Mouse (Mus musculus) CH12.LX (cell line): ENCODE results near the gene Tapt1. TPM values are rescaled to one million over a fixed set of nuclear protein-coding genes. Genes with fewer than 3 reads are reported as not detected.

ENCODE experiments used
- DNase-seq: peaks from one replicate; pipeline ENCODE4 v3.0.0-alpha.2; 2013; ENCODE audit errors: extremely low read depth
- H3K27ac ChIP-seq: 2 replicates; pipeline ENCODE4 v1.5.1; 2012; ENCODE audit warnings: low read depth, mild to moderate bottlenecking, control low read depth, moderate library complexity; ENCODE audit not compliant: insufficient read depth
- H3K27me3 ChIP-seq: replicated peaks from 2 replicates; pipeline ENCODE3; 2012; ENCODE audit warnings: inconsistent platforms
- H3K36me3 ChIP-seq, 2 experiments: replicated peaks in 1 of 2; 2 replicates each; pipeline versions ENCODE3 to v1.6.1; 2012; ENCODE audit warnings: inconsistent platforms in 1 of 2, low read length in 1 of 2, mild to moderate bottlenecking in 1 of 2, mixed read lengths in 1 of 2, moderate library complexity in 1 of 2; ENCODE audit not compliant: control insufficient read depth in 1 of 2, insufficient read depth in 1 of 2
- H3K4me1 ChIP-seq, 2 experiments: 2 replicates each; pipeline ENCODE4 v1.6.1; 2012; ENCODE audit warnings: inconsistent platforms in 1 of 2, moderate library complexity in 1 of 2; ENCODE audit not compliant: insufficient read depth in 2 of 2, control insufficient read depth in 1 of 2
- H3K4me2 ChIP-seq: 2 replicates; pipeline ENCODE4 v1.6.1; 2012; ENCODE audit warnings: low read depth, mild to moderate bottlenecking, control low read depth; ENCODE audit not compliant: poor library complexity, insufficient read depth, severe bottlenecking
- H3K4me3 ChIP-seq, 3 experiments: fragments of 150-350 bp in 1 of 3; sonication (generic) in 1 of 3; replicated peaks in 1 of 3; 2 replicates each; pipeline versions ENCODE3 to v1.5.1; 2011 to 2012; ENCODE audit warnings: low read depth in 2 of 3, low read length in 2 of 3, mild to moderate bottlenecking in 2 of 3, moderate library complexity in 2 of 3, control low read depth in 1 of 3, improper control_type of control experiment in 1 of 3, inconsistent platforms in 1 of 3, mixed read lengths in 1 of 3; ENCODE audit not compliant: poor library complexity in 1 of 3
- H3K79me2 ChIP-seq: replicated peaks from 2 replicates; pipeline ENCODE4 v1.6.1; 2012; ENCODE audit warnings: mild to moderate bottlenecking, moderate library complexity; ENCODE audit not compliant: control insufficient read depth, poor library complexity, insufficient read depth, severe bottlenecking; ENCODE audit errors: extremely low read depth
- H3K9ac ChIP-seq: 2 replicates; pipeline ENCODE4 v1.6.1; 2012; ENCODE audit warnings: low read depth, mild to moderate bottlenecking, control low read depth, moderate library complexity; ENCODE audit not compliant: insufficient read depth
- H3K9me3 ChIP-seq: replicated peaks from 2 replicates; pipeline ENCODE3; 2012; ENCODE audit warnings: low read length, inconsistent platforms, mixed read lengths
- BHLHE40 ChIP-seq: IDR thresholded peaks from 2 replicates; pipeline ENCODE4 v1.6.1; 2011; ENCODE audit warnings: mild to moderate bottlenecking, low read depth, low read length, improper control_type of control experiment
- CHD2 ChIP-seq: IDR thresholded peaks from 2 replicates; pipeline ENCODE4 v1.6.1; 2011; ENCODE audit warnings: low read length, improper control_type of control experiment
- E2F4 ChIP-seq: IDR thresholded peaks from 2 replicates; pipeline ENCODE4 v1.6.1; 2011; ENCODE audit warnings: low read depth, low read length, improper control_type of control experiment; ENCODE audit not compliant: insufficient replicate concordance
- ELF1 ChIP-seq: IDR thresholded peaks from 2 replicates; pipeline ENCODE4 v1.6.1; 2014; ENCODE audit warnings: low read depth, mild to moderate bottlenecking, inconsistent platforms, low read length, improper control_type of control experiment
- ETS1 ChIP-seq: conservative IDR thresholded peaks from 2 replicates; pipeline ENCODE4 v1.6.1; 2012; ENCODE audit warnings: low read depth, mild to moderate bottlenecking, inconsistent platforms, low read length, improper control_type of control experiment, moderate library complexity
- HCFC1 ChIP-seq: IDR thresholded peaks from 2 replicates; pipeline ENCODE4 v1.6.1; 2012; ENCODE audit warnings: low read depth, mild to moderate bottlenecking, inconsistent platforms, low read length, improper control_type of control experiment
- IRF4 ChIP-seq: IDR thresholded peaks from 2 replicates; pipeline ENCODE4 v1.6.1; 2014; ENCODE audit warnings: low read depth, mild to moderate bottlenecking, inconsistent platforms, low read length, improper control_type of control experiment
- JUN ChIP-seq: IDR thresholded peaks from 2 replicates; pipeline ENCODE4 v1.6.1; 2011; ENCODE audit warnings: low read depth, mild to moderate bottlenecking, low read length, improper control_type of control experiment, moderate library complexity; ENCODE audit not compliant: insufficient read depth
- JUND ChIP-seq: conservative IDR thresholded peaks from 2 replicates; pipeline ENCODE4 v1.6.1; 2011; ENCODE audit warnings: low read depth, low read length, improper control_type of control experiment
- KAT2A ChIP-seq: IDR thresholded peaks from 2 replicates; pipeline ENCODE4 v1.6.1; 2012; ENCODE audit warnings: low read length, improper control_type of control experiment, inconsistent platforms; ENCODE audit not compliant: insufficient replicate concordance
- MAFK ChIP-seq: IDR thresholded peaks from 2 replicates; pipeline ENCODE4 v1.6.1; 2011; ENCODE audit warnings: low read length, improper control_type of control experiment; ENCODE audit not compliant: insufficient replicate concordance
- MAX ChIP-seq: IDR thresholded peaks from 2 replicates; pipeline ENCODE4 v1.6.1; 2011; ENCODE audit warnings: low read length, improper control_type of control experiment
- MAZ ChIP-seq: IDR thresholded peaks from 2 replicates; pipeline ENCODE4 v1.6.1; 2012; ENCODE audit warnings: low read depth, mild to moderate bottlenecking, inconsistent platforms, low read length, improper control_type of control experiment, moderate library complexity
- MEF2A ChIP-seq: IDR thresholded peaks from 2 replicates; pipeline ENCODE4 v1.6.1; 2014; ENCODE audit warnings: low read depth, mild to moderate bottlenecking, inconsistent platforms, low read length, improper control_type of control experiment, borderline replicate concordance
- MYC ChIP-seq: IDR thresholded peaks from 2 replicates; pipeline ENCODE4 v1.6.1; 2011; ENCODE audit warnings: low read depth, mild to moderate bottlenecking, improper control_type of control experiment, low read length
- NRF1 ChIP-seq: IDR thresholded peaks from 2 replicates; pipeline ENCODE4 v1.6.1; 2014; ENCODE audit warnings: low read depth, mild to moderate bottlenecking, inconsistent platforms, low read length, improper control_type of control experiment, moderate library complexity
- RCOR1 ChIP-seq: conservative IDR thresholded peaks from 2 replicates; pipeline ENCODE4 v1.6.1; 2012; ENCODE audit warnings: low read depth, mild to moderate bottlenecking, inconsistent platforms, low read length, improper control_type of control experiment
- SIN3A ChIP-seq: IDR thresholded peaks from 2 replicates; pipeline ENCODE4 v1.6.1; 2012; ENCODE audit warnings: low read length, improper control_type of control experiment, inconsistent platforms
- SMC3 ChIP-seq: IDR thresholded peaks from 2 replicates; pipeline ENCODE4 v1.6.1; 2011; ENCODE audit warnings: low read depth, low read length, improper control_type of control experiment
- TCF12 ChIP-seq: IDR thresholded peaks from 2 replicates; pipeline ENCODE4 v1.6.1; 2014; ENCODE audit warnings: low read depth, mild to moderate bottlenecking, inconsistent platforms, low read length, improper control_type of control experiment
- UBTF ChIP-seq: IDR thresholded peaks from 2 replicates; pipeline ENCODE4 v1.6.1; 2012; ENCODE audit warnings: low read depth, mild to moderate bottlenecking, inconsistent platforms, low read length, improper control_type of control experiment, moderate library complexity
- ZNF384 ChIP-seq: IDR thresholded peaks from 2 replicates; pipeline ENCODE4 v1.6.1; 2012; ENCODE audit warnings: low read depth, low read length, improper control_type of control experiment, inconsistent platforms
- dilution Hi-C: fragments of 300-500 bp; cut with MboI; formaldehyde crosslinking; loops from 2 replicates; pipeline ENCODE4 v1.14.3; 2020; ENCODE audit warnings: low sequenced_read_pairs; ENCODE audit not compliant: extremely low pct_unique_long_range_greater_than_20kb, extremely low pct_ligation_motif_present
- in situ Hi-C: fragments of 300-500 bp; cut with MboI; formaldehyde crosslinking; loops from 3 replicates; pipeline ENCODE4 v1.14.3; 2019; ENCODE audit warnings: low sequenced_read_pairs, low pct_ligation_motif_present, low pct_unique_long_range_greater_than_20kb, mixed read lengths
- polyA plus RNA-seq: library from polyadenylated mRNA; unstranded; fragments of >175 nt; gene quantifications from 2 replicates; pipeline ENCODE4 v1.2.1, GENCODE M21; 2012; ENCODE audit warnings: low read depth; ENCODE audit not compliant: insufficient read length
- total RNA-seq, 2 experiments: library from RNA; depleted of rRNA; stranded (reverse); fragments of 300-350 nt in 1 of 2; fragments of >200 nt in 1 of 2; gene quantifications; 2 replicates each; pipeline ENCODE4 v1.2.3; 2012 to 2014

Tapt1 gene
- total and polyA plus RNA-seq, 3 experiments, result 15.7 to 40.8 (median 33.5) TPM

DNA sequence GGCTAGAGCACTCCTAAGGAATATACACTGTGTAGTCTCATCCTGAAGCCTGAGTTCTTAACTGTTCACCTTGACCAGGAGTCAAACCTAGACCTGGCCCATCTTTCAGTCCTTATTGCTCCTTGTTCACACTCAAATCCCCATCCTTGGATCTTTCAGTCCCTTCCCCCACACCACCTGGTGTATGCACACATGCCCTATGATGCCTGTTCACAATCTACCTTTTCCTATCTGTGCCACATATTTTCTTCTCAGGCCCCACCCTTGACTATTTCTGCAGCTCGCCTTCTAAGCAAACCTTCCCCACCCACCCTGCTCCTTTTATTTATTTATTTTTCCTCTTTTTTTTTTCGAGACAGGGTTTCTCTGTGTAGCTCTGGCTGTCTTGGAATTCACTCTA, 12.4 kb downstream of the Tapt1 start:
- no peak overlapping the region for H3K27ac ChIP-seq
- no peak overlapping the region for H3K9ac ChIP-seq
- no peaks in the 10 kb centered on the region for H3K9me3 ChIP-seq
- dilution Hi-C loops (no loop called here), in situ Hi-C loops (loop anchor here (10.0 kb wide), 1 partner anchor 49 kb away; no protein-coding TSS in a partner anchor)
- H3K4me1 ChIP-seq, result peaks cover 11 to 70% of the 10 kb centered on the region in 2 experiments
- TF ChIP-seq KAT2A, result no peak
- TF ChIP-seq JUND, result no peak
- no peak for TF ChIP-seq ZNF384
- no peak for TF ChIP-seq NRF1
- TF ChIP-seq RCOR1, result no peak
- TF ChIP-seq SMC3, result no peak
- H3K36me3 ChIP-seq, result peaks cover 4 to 64% of the 10 kb centered on the region in 2 experiments
- H3K4me3 ChIP-seq, result no peak overlapping the region
- peaks cover 16% of the 10 kb centered on the region for H3K79me2 ChIP-seq
- H3K27me3 ChIP-seq, result no peaks in the 10 kb centered on the region
- H3K4me2 ChIP-seq, result no peak overlapping the region
- DNase-seq, result no peak

DNA sequence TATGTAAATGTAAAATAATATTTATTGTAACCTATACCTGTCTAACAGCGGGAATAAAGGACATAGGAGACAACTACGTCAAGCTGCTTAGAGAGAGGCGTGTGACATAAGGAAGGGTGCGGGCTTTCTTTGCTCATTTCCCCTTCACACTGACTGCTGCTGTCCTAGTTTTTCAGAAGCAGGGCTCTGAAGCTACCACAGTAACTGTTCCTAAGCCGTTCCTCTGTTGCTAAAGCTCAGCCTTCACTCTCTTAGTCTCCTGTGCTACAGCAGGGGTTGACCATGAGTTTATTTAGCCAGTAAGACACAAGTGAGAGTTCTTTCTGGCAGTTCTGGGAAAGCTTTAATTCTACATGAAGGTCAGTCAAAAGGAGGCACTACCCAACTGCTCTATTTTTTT, 13.0 kb downstream of the Tapt1 start:
- Histone ChIP-seq H3K9me3 (no peaks in the 10 kb centered on the region), H3K4me2 (no peak overlapping the region), H3K4me1 (peaks cover 11 to 64% of the 10 kb centered on the region in 2 experiments), H3K4me3 (no peak overlapping the region), H3K27ac (no peak overlapping the region), H3K27me3 (no peaks in the 10 kb centered on the region), H3K36me3 (peaks cover 4 to 62% of the 10 kb centered on the region in 2 experiments), H3K79me2 (peaks cover 12% of the 10 kb centered on the region), H3K9ac (no peak overlapping the region)
- TF ChIP-seq E2F4, result no peak
- no peak for DNase-seq
- in situ Hi-C loops (loop anchor here (10.0 kb wide), 1 partner anchor 49 kb away; no protein-coding TSS in a partner anchor), dilution Hi-C loops (no loop called here)

DNA sequence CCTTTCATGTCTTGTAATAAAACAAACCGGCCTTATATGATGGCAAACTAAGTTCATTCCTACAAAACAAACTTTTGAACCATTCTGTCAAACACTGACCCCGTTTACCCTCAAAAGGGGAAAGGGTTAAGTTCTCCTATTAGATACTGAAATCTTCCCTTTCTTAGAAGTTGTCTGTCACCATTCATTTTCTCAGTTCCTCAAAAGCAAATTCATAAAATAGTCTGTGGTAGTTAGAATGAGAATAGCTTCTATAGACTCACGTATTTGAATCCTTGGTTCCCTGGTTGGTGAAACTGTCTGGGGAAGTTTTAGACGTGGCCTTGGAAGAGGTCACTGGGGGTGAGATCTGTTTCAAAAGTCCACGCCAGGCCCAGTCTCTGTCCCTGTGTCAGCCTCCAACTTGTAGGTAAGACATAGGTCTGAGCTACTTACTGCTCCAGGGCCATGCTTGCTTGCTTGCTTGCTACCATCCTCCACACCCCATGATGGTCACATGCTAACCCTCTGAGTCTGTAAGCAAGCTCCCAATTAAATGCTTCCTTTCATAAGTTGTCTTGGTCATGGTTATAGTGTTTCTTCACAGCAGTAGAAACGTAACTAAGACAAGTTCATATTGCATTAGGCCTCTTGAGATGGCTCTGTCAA, 14.5 kb downstream of the Tapt1 start:
- Histone ChIP-seq H3K27ac (peak overlapping the region; percentile 70), H3K79me2 (peaks cover 5% of the 10 kb centered on the region), H3K27me3 (no peaks in the 10 kb centered on the region), H3K4me1 (peaks cover 11 to 55% of the 10 kb centered on the region in 2 experiments), H3K4me2 (peak overlapping the region; percentile 51), H3K36me3 (peaks cover 0 to 65% of the 10 kb centered on the region in 2 experiments), H3K9ac (no peak overlapping the region), H3K4me3 (no peak overlapping the region), H3K9me3 (no peaks in the 10 kb centered on the region)
- dilution Hi-C loops, result no loop called here
- in situ Hi-C loops, result loop anchor here (10.0 kb wide), 1 partner anchor 47 kb away; no protein-coding TSS in a partner anchor
- DNase-seq, result peak; percentile 67
- TF ChIP-seq ELF1 (no peak), MAFK (0 out of 2 replicates have a peak, but pooled peaks have one; percentile 40), CHD2 (0 out of 2 replicates have a peak, but pooled peaks have one; percentile 20), MAX (0 out of 2 replicates have a peak, but pooled peaks have one; percentile 44), IRF4 (peak; percentile 88), MYC (no peak; the same call in none of the 2 replicates), NRF1 (no peak), TCF12 (no peak), UBTF (no peak), ETS1 (peak; percentile 40), MAZ (no peak), MEF2A (peak; percentile 70), HCFC1 (0 out of 2 replicates have a peak, but pooled peaks have one; percentile 11), SIN3A (peak; percentile 17; the same call in 1 of the 2 replicates), RCOR1 (0 out of 2 replicates have a peak, but pooled peaks have one; percentile 44), BHLHE40 (peak; percentile 5; the same call in 1 of the 2 replicates), JUND (0 out of 2 replicates have a peak, but pooled peaks have one; percentile 47), JUN (0 out of 2 replicates have a peak, but pooled peaks have one; percentile 19)
